Mouse (Mus musculus) kidney, adult 2 months (tissue): ENCODE measurements around the gene Clpsl2.
A peak's percentile ranks its signal among the peaks of the same experiment; 100 is the strongest.

Experiments
- CTCF ChIP-seq: fragments of 200-500 bp; conservative IDR thresholded peaks from 2 replicates; pipeline ENCODE4 v1.5.1; 2011; ENCODE audit warnings: low read depth, mild to moderate bottlenecking, control low read depth, low read length, moderate library complexity, mixed read lengths; ENCODE audit not compliant: insufficient read depth, insufficient read length
- POLR2A ChIP-seq: fragments of 200-500 bp; IDR thresholded peaks from one replicate; pipeline ENCODE4 v1.6.1; 2011; ENCODE audit warnings: low read depth, low read length, control low read depth

GRCm38 (mm10) chr17:28592998-28593397 lies 43.8 kb downstream of the Clpsl2 start:
- peak; percentile 80 for TF ChIP-seq CTCF
- TF ChIP-seq POLR2A, result no peak
